Mouse (Mus musculus): ENCODE measurements at regions not wholly inside any gene's neighbourhood (a gene's known extent, or its start where the extent isn't known, plus 50 kb on each side); places are given as distances from the start of the nearest gene placed in this dataset.

DNA sequence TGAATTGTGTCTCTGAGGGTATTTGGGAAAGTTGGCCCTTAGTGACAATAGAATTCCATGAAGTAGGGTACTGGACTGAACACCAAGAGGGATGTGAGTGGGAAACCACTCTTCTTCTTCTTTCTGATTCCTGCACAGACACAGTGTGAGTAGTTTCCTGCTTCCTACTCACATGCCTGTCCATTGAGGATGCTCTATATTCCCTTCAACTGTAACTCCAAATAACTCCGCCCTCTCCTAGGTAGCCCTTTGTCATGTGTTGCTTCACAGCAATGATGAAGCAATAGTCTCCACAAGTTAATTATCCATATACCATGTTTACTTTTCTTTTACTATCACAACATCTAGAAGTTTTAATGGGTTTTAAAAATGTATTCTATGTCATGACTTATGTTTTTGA, 132.7 kb upstream of the Tusc1 start:
- DNase-seq (ENCODE audit: extremely low spot score in 1 of 2, low spot score in 1 of 2) = no peak

DNA sequence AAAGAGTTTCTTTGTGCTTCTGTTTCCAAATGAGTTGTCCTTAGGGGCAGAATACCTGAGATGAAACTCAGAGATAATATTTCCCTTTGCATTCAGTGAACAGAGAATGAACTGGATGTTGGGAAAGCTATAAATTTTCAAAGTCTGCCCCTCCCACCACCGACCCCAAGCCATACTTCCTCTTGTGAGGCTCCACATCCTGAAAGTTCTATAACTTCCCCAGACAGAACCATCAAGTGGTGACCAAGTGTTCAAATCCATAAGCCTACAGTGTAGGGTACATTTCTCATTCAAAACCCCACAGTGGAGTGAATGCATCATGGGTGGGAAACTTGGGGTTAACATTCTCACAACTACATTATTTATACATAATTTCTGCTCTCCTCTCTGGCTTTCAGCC, 132.1 kb upstream of the Tusc1 start:
- DNase-seq (ENCODE audit: extremely low spot score in 1 of 2, low spot score in 1 of 2) = no peak

DNA sequence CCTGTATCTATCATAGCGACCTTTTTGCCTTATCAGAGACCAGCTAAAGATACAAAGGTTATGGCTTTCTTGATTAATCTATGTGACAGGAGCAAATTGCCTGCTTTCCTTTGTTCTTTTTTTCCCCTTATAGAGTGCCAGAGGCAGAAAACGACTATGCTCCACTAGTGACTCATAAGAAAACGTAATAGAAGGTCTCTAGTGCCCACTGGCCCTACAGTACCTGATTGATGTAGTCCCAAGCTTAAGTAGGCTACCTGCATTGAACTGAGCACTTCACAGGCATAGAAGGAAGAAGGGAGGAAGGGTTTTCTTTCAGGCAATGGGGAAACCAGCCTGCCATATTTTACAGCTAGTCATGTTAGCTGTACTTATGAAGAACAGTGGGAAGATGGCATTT, 116.0 kb upstream of the Tusc1 start:
- no peak for DNase-seq (ENCODE audit: extremely low spot score in 1 of 2, low spot score in 1 of 2)

DNA sequence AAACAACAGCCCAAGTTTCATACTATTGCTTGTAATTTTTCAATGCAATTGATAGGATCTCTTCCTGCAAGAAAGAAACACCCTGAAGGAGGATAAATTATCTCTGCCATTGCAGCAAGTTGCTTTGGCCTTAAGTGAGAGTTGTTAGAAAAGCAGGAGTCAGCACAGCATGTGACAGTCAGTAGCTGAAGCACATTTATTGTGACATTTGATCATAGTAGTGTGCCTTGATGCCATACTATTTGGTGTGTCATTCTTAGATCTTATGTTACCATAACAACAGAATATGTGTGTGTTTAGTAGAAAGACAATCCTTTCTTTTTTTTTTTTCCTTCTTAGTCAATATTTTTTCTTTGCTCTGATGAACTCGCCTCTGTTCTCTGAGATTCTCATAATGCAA, 115.5 kb upstream of the Tusc1 start:
- DNase-seq (ENCODE audit: extremely low spot score in 1 of 2, low spot score in 1 of 2) = no peak

DNA sequence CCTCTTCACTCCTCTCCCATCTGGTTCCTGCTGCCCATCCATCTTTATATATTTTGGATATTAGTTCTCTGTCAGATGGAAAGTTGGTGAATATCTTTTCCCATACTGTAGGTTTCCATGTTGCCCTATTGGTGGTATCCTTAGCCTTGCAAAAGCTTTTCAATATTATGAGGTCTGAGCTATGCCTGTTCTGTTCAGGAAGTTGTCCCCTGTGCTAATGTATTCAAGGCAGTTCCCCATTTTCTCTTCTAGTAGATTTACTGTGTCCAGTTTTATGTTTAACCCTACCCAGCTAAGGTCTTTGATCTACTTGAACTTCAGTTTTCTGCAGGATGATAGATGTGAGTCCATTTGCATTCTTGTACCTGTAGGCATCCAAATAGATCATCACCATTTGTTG, 109.4 kb upstream of the Tusc1 start:
- no peak for DNase-seq (ENCODE audit: extremely low spot score in 1 of 2, low spot score in 1 of 2)

DNA sequence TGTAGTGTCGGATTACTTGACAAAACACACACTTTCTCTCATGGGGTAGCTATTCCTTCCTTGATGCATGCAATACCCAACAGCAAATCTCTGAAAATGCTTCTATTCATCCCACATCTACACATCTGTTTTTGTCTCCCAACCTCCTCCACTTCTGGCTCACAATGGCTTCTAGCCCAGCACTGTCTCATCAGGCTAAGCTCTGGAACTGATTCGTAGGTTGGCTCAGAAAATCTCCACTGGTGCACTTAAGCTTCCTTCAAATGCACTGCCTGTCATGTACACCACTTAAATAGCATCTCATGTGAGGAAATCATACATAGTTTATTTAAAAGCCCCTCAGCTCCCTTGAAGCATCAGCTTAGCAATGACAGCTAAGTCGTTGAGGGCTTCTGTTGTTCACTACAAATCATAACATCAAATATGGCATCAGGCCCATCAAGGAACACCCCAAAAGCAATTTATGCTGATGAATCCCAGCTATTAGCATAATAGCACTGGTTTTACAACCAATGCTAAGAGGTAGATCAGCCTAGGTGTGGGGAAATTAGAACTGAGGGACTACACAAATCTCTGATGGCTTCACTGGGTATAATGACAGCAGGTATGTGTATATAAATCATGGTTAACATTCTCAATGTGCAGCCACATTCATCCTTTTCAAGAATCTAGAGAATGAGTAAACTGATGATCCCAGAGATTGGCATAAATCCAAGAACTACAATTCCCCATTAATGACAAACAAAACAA, 103.5 kb upstream of the Tusc1 start:
- DNase-seq (ENCODE audit: extremely low spot score in 1 of 2, low spot score in 1 of 2) = no peak

DNA sequence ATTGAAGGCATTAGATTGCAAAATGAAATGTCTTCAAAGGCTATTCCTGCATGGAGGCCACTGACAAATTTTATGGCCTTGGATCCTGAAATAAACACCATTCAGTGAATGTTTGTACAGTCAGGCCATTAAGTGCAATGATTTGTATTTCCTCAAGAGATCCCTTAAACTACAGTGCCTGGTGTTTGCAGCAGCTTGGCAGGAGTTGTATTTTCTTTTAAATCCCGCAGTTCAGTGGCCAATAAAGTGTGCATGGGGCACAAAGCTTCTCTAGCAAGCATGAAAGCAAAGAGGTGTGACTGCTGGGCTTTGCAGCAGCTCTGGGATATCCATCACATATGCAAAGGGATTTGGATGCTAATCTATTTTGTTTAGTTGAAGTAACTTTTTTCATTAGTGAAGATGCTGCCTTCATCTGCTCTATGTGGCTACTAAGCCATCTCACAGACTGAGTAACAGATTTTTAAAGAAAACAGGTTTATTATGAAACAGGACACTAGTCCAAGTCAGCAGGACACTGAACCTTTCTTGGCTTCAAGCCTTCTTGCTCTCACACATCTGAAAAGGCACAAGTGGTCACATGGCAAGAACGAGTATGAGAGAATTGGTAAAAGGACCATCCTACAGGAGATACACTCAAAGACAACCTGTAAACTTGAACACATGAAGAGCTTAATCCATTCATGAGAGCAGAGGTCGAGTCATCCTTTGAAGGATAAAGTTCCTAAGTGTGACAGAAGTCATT, 102.2 kb upstream of the Tusc1 start:
- no peak for DNase-seq (ENCODE audit: extremely low spot score in 1 of 2, low spot score in 1 of 2)

DNA sequence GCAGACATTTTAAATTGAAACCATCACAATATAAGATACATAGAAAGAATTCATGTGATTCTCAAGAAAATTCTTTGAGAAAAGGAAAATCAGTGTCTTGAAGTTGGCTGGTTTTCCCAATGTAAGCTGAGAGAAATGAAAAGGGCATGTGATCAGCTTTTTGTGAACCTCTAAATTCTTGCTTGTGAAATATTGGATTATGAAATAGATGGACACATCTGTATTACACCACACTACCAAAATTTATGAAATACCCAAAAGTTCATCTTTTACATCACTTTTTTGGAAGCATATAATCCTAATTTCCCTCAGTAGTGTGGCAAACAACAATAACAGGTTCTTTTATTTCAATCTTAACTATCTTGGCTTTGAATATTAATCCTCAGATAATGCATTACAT, 77.4 kb upstream of the Tusc1 start:
- no peak for DNase-seq (ENCODE audit: extremely low spot score in 1 of 2, low spot score in 1 of 2)

DNA sequence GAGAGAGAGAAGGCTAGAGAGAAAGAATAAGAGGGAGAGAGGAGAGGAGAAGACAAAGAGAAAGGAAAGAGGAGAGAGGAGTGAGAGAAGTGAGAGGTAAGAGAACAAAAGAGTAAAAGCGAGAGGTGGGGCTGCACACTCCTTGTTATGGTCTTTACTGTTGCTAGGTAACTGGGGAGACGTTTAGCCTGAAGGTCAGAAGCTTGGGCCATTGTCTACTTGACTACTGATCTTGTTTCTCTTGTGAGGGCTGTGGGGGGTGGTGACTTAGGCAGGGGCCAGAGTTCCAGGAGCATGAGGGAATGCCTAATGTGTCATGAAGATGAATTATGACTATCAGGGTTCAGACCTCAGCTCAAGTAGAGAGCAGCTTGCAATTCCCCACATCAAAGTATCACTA, 71.6 kb upstream of the Tusc1 start:
- no peak for DNase-seq (ENCODE audit: extremely low spot score in 1 of 2, low spot score in 1 of 2)

DNA sequence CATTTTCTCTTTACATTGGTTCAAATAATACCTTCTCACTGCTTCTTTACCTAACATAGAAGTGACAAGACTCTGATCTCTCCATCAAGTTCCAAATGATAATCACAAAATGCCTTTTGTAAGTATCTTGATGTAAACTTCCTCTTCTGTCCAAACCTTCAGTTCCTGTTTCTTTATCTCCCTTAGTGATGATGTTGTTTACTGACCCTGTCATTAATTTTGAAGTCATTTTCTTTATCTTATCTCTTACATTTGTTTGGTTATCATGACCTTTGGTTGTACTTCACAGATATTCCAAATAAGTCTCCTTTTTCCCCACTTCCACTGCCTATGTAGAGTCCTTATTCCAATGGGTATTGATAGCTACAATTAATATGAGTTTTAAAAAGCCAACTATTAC, 65.3 kb upstream of the Tusc1 start:
- DNase-seq (ENCODE audit: extremely low spot score in 1 of 2, low spot score in 1 of 2) = no peak

Small RNAs in the stretch of these regions (microRNA-seq; reads per million reads assigned to microRNA genes)
- gene Gm22619 = 0 reads per million in 2 experiments
